Mouse (Mus musculus) stomach, embryonic 14.5 days (tissue): Measurements from ENCODE around the gene Gm44503. TPM values are rescaled to one million over a fixed set of nuclear protein-coding genes. Genes with fewer than 3 reads are reported as not detected.
A peak's percentile ranks its signal among the peaks of the same experiment; 100 is the strongest.

ENCODE experiments used
- ATAC-seq: fragments of 200-750 bp; cut with Nextera tagmentation; 2 replicates; pipeline ENCODE4 v1.8.0; 2017; ENCODE audit warnings: low read depth, moderate TSS enrichment; ENCODE audit not compliant: insufficient number of reproducible peaks, insufficient read depth, low FRiP score
- H3K27ac ChIP-seq: fragments of 300-500 bp; sonication (generic); 2 replicates; pipeline ENCODE4 v1.5.1; 2014; ENCODE audit warnings: mild to moderate bottlenecking, low read length, moderate library complexity, mixed read lengths
- H3K27me3 ChIP-seq: fragments of 300-500 bp; sonication (generic); 2 replicates; pipeline ENCODE4 v1.6.1; 2014; ENCODE audit warnings: low read length, control low read depth, mixed read lengths; ENCODE audit not compliant: control insufficient read depth, insufficient read depth
- H3K36me3 ChIP-seq: fragments of 300-500 bp; sonication (generic); 2 replicates; pipeline ENCODE4 v1.6.1; 2014; ENCODE audit warnings: mild to moderate bottlenecking, control low read depth, low read length, moderate library complexity, mixed read lengths; ENCODE audit not compliant: control insufficient read depth, insufficient read depth
- H3K4me1 ChIP-seq: fragments of 300-500 bp; sonication (generic); 2 replicates; pipeline ENCODE4 v1.6.1; 2014; ENCODE audit warnings: low read length, control low read depth, mixed read lengths; ENCODE audit not compliant: control insufficient read depth, insufficient read depth
- H3K4me2 ChIP-seq: fragments of 300-500 bp; sonication (generic); replicated peaks from 2 replicates; pipeline ENCODE4 v1.6.1; 2014; ENCODE audit warnings: low read depth, low read length, control low read depth
- H3K4me3 ChIP-seq: fragments of 300-500 bp; sonication (generic); 2 replicates; pipeline ENCODE4 v1.5.1; 2014; ENCODE audit warnings: low read depth, low read length, control low read depth
- H3K9ac ChIP-seq: fragments of 300-500 bp; sonication (generic); replicated peaks from 2 replicates; pipeline ENCODE4 v1.6.1; 2014; ENCODE audit warnings: low read depth, mild to moderate bottlenecking, control low read depth, low read length, moderate library complexity, mixed read lengths
- H3K9me3 ChIP-seq: fragments of 300-500 bp; sonication (generic); 2 replicates; pipeline ENCODE4 v1.6.1; 2016; ENCODE audit warnings: low read depth, low read length, control low read depth; ENCODE audit not compliant: control insufficient read depth
- WGBS: fragments of 180-500 bp; shearing (Covaris S2); extraction: QIAGEN DNeasy Blood & Tissue Kit; methylation state at CpG from one replicate; pipeline ENCODE4 v1.1.7; 2014; 5-methylcytosine and 5-hydroxymethylcytosine counted together
- microRNA-seq: library from miRNA; unstranded; fragments of <30 nt; microRNA quantifications from one replicate; pipeline ENCODE4, GENCODE M21; 2016
- polyA plus RNA-seq: library from polyadenylated mRNA; unstranded; fragments of >200 nt; fragmentation: Nextera tagmentation; extraction: Ambion mirVana; gene quantifications from 2 replicates; pipeline ENCODE4 v1.2.1, GENCODE M21; 2014

Gm44503 gene
- polyA plus RNA-seq, 1 experiment from 2014 or later = not detected

DNA sequence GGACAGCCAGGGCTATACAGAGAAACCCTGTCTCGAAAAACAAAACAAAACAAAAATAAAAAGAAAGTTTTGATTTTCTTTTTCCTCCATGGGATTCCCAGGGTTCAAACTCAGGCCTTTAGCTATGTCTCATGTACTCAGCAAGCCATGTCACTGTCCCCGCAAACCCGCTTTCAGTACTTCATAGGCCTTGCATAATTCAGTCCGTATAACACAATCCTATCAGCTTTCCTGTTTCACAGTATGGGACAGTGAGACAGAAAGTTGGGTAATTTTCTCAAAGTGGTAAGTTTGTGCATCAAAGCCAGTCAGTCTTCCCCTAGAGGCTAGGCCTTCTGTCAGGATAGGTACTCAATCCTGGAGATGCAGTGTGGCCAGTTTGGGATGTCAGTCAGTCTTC lies 100.6 kb downstream of the Gm44503 start:
- Histone ChIP-seq H3K4me2 (no peak overlapping the region), H3K36me3 (no peaks in the 10 kb centered on the region), H3K9me3 (no peaks in the 10 kb centered on the region), H3K4me3 (no peak overlapping the region), H3K27me3 (no peaks in the 10 kb centered on the region), H3K9ac (no peak overlapping the region), H3K27ac (no peak overlapping the region), H3K4me1 (0 out of 2 replicates have a peak, but pooled peaks cover 4% of the 10 kb centered on the region)
- no peak for ATAC-seq
- 91% methylated on average over 4 of the region's 4 CpGs for WGBS

DNA sequence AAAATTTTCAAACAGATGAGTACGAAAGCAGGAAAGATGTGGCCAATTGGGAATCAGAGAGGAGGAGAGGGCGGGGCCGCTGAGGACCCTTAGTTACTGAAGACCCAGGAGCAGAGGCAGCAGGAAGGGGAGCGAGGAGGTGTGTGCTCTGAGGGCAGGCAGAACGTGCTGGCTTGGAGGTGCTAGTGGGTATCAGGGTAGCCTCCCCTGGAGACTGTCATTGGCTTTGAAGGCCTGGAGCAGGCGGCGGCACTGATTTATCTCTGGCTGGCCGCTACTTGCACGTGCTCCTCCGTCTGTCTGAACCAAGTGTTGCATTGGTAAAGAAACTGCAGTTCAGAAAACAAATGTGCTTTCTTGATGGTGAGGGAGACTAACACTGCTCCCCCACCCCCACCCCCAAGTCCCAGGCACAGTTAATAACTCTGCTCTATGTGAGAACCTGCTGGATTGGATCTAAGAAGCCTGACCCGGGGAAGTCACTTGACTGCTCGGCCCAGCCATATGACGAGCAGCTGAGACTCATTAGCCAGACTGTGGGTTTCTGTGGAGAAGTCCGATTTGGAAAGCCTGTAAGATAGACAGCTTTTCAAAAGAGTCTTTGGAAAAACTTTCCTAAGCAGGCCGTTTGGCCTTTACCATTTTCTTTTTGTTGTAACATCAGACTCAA lies 105.1 kb downstream of the Gm44503 start:
- H3K9ac ChIP-seq = no peak overlapping the region
- 0 out of 2 replicates have a peak overlapping the region, but pooled peaks have one; percentile 1 for H3K4me2 ChIP-seq
- H3K9me3 ChIP-seq = no peaks in the 10 kb centered on the region
- H3K27me3 ChIP-seq = no peaks in the 10 kb centered on the region
- H3K4me3 ChIP-seq = no peak overlapping the region
- ATAC-seq = no peak
- no peak overlapping the region for H3K27ac ChIP-seq
- WGBS = 18% methylated on average over 15 of the region's 15 CpGs
- no peaks in the 10 kb centered on the region for H3K36me3 ChIP-seq
- H3K4me1 ChIP-seq = peaks cover 17% of the 10 kb centered on the region

Small RNA genes within 50 kb of the gene (microRNA-seq; reads per million reads assigned to microRNA genes)
- gene Gm27353 = not detected

Other genes with a start within 250 kb of the Gm44503 start
- gene Prtg, start 152.0 kb upstream of the Gm44503 start, polyA plus RNA-seq = 0.52 and 0.68 TPM in 2 replicates
- 6.8 and 7.4 TPM in 2 replicates for gene Pygo1, start 33.2 kb upstream of the Gm44503 start, polyA plus RNA-seq
- gene Dyx1c1, start 67 bp upstream of the Gm44503 start, polyA plus RNA-seq = 0.85 and 1.7 TPM in 2 replicates
- 12.4 and 14.6 TPM in 2 replicates for gene Ccpg1os, start 26.5 kb downstream of the Gm44503 start, polyA plus RNA-seq
- gene Ccpg1, start 26.6 kb downstream of the Gm44503 start, polyA plus RNA-seq = 21.6 and 27.4 TPM in 2 replicates
- 19.1 and 20.0 TPM in 2 replicates for gene Pigb, start 81.5 kb downstream of the Gm44503 start, polyA plus RNA-seq
- 5.0 and 5.4 TPM in 2 replicates for gene Rab27a, start 86.0 kb downstream of the Gm44503 start, polyA plus RNA-seq
- gene Khdc3, start 143.0 kb downstream of the Gm44503 start, polyA plus RNA-seq = 0.36 and 0.39 TPM in 2 replicates
- not detected in 2 replicates for gene Gm20509, start 143.6 kb downstream of the Gm44503 start, polyA plus RNA-seq
- 111 and 114 TPM in 2 replicates for gene Rsl24d1, start 154.6 kb downstream of the Gm44503 start, polyA plus RNA-seq